Mouse (Mus musculus): Measurements from ENCODE around the gene Cacna1g.

DNA sequence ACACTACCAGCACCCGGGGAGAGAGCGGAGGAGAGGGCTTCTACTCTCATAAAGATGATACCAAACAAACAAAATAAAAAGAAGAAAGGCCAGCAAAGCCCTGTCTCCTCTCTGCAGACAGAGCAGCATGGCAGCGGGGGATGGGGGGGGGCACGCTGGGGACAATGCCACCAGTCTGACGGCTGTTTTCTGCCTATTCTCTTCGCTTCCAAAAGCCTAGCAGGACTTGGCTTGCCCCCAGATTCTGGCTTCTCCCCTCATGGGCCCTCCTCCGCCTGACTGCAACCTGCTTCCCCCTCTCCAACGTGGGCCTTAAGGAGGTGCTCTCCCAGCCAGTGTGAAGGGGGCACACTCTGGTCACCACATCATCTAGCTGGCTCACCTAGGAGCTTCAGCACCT, 60.5 kb downstream of the Cacna1g start:
- TF ChIP-seq HCFC1 (IDR thresholded peaks at IDR 0.05; ENCODE audit: low read depth, low read length) (no peak), POLR2A (IDR thresholded peaks at IDR 0.05; ENCODE audit: low read depth, low read length) (no peak), CTCF (conservative IDR thresholded peaks at IDR 0.05 in 1 of 2, IDR thresholded peaks at IDR 0.05 in 1 of 2; ENCODE audit: low read depth in 2 of 2, low read length in 2 of 2) (no peak), EP300 (IDR thresholded peaks at IDR 0.05; ENCODE audit: low read length) (no peak), CHD2 (IDR thresholded peaks at IDR 0.05; ENCODE audit: low read length) (no peak), SIN3A (IDR thresholded peaks at IDR 0.05; ENCODE audit: low read length) (no peak), TCF12 (IDR thresholded peaks at IDR 0.05; ENCODE audit: low read depth, low read length) (no peak), NRF1 (IDR thresholded peaks at IDR 0.05; ENCODE audit: low read depth, low read length) (no peak), JUND (conservative IDR thresholded peaks at IDR 0.05; ENCODE audit: low read depth, low read length) (no peak), MAX (IDR thresholded peaks at IDR 0.05; ENCODE audit: low read length) (no peak)
